Mouse (Mus musculus) C2C12 (cell line): ENCODE measurements around the gene Itga4.

ENCODE experiments used
- CTCF ChIP-seq: IDR thresholded peaks from one replicate; pipeline ENCODE4 v1.5.1; 2011; ENCODE audit not compliant: control insufficient read depth, insufficient read depth, insufficient read length
- FOSL1 ChIP-seq: IDR thresholded peaks from one replicate; pipeline ENCODE4 v1.8.0; 2011; ENCODE audit warnings: mild to moderate bottlenecking, low read length; ENCODE audit not compliant: poor library complexity, insufficient read depth, severe bottlenecking

- TF ChIP-seq FOSL1 (no peak), CTCF (no peak)
Observed at GRCm38 (mm10) chr2:79291922-79292321, 36.7 kb downstream of the Itga4 start.
